Mouse (Mus musculus) midbrain, embryonic 16.5 days (tissue): ENCODE data around the gene Itgbl1. TPM values are rescaled to one million over a fixed set of nuclear protein-coding genes. Genes with fewer than 3 reads are reported as not detected.
"Not testable (repeated sequence)": the region's sequence is repeated elsewhere in the genome, so short reads cannot be mapped to it uniquely, and the experiment has no call there.

Source experiments
- ATAC-seq: fragments of 200-750 bp; cut with Nextera tagmentation; 2 replicates; pipeline ENCODE4 v1.8.0; 2017; ENCODE audit warnings: moderate TSS enrichment
- H3K27ac ChIP-seq: fragments of 300-500 bp; sonication (generic); 2 replicates; pipeline ENCODE4 v1.5.1; 2014; ENCODE audit warnings: mild to moderate bottlenecking, low read length, mixed read lengths
- H3K27me3 ChIP-seq: fragments of 300-500 bp; sonication (generic); 2 replicates; pipeline ENCODE4 v1.6.1; 2014; ENCODE audit warnings: low read depth, low read length, mixed read lengths; ENCODE audit not compliant: control insufficient read depth, insufficient read depth
- H3K36me3 ChIP-seq: fragments of 300-500 bp; sonication (generic); 2 replicates; pipeline ENCODE4 v1.6.1; 2014; ENCODE audit warnings: mild to moderate bottlenecking, low read length, moderate library complexity, mixed read lengths; ENCODE audit not compliant: control insufficient read depth, insufficient read depth
- H3K4me1 ChIP-seq: fragments of 300-500 bp; sonication (generic); 2 replicates; pipeline ENCODE4 v1.6.1; 2014; ENCODE audit warnings: mild to moderate bottlenecking, low read length, mixed read lengths; ENCODE audit not compliant: control insufficient read depth, insufficient read depth
- H3K4me2 ChIP-seq: fragments of 300-500 bp; sonication (generic); 2 replicates; pipeline ENCODE4 v1.6.1; 2014; ENCODE audit warnings: mild to moderate bottlenecking, low read length, mixed read lengths
- H3K4me3 ChIP-seq: fragments of 300-500 bp; sonication (generic); 2 replicates; pipeline ENCODE4 v1.5.1; 2014; ENCODE audit warnings: low read depth, mild to moderate bottlenecking, low read length, moderate library complexity, mixed read lengths
- H3K9ac ChIP-seq: fragments of 300-500 bp; sonication (generic); 2 replicates; pipeline ENCODE4 v1.6.1; 2014; ENCODE audit warnings: low read depth, low read length, mixed read lengths
- H3K9me3 ChIP-seq: fragments of 300-500 bp; sonication (generic); replicated peaks from 2 replicates; pipeline ENCODE4 v1.6.1; 2014; ENCODE audit warnings: mild to moderate bottlenecking, low read length, mixed read lengths; ENCODE audit not compliant: control insufficient read depth, poor library complexity, severe bottlenecking
- WGBS: fragments of 180-500 bp; shearing (Covaris S2); extraction: QIAGEN DNeasy Blood & Tissue Kit; methylation state at CpG from one replicate; pipeline ENCODE4 v1.1.7; 2014; 5-methylcytosine and 5-hydroxymethylcytosine counted together
- polyA plus RNA-seq: library from polyadenylated mRNA; unstranded; fragments of >200 nt; fragmentation: Nextera tagmentation; extraction: Ambion mirVana; gene quantifications from 2 replicates; pipeline ENCODE4 v1.2.1, GENCODE M21; 2015

Itgbl1 gene
- 3.7 and 4.6 TPM in 2 replicates for polyA plus RNA-seq

GRCm38 (mm10) chr14:123659921-123660385, at the start of gene Itgbl1:
Gene Itgbl1 (plus strand): TSS chr14:123659971.
- H3K4me2 ChIP-seq: no peak within 1 kb of the TSS
- no peak within 1 kb of the TSS for H3K27ac ChIP-seq
- H3K4me3 ChIP-seq: no peak within 1 kb of the TSS
- H3K27me3 ChIP-seq: no peaks in the 10 kb centered on the region
- ATAC-seq: no peak
- H3K9me3 ChIP-seq: no peaks in the 10 kb centered on the region
- H3K9ac ChIP-seq: no peak within 1 kb of the TSS
- 43% methylated on average over 7 of the region's 7 CpGs for WGBS
- no peaks in the 10 kb centered on the region for H3K36me3 ChIP-seq
- peaks cover 3% of the 10 kb centered on the region; the same call in 1 of the 2 replicates for H3K4me1 ChIP-seq

GRCm38 (mm10) chr14:123622969-123623368, 36.8 kb upstream of the Itgbl1 start:
- H3K9ac ChIP-seq: no peak overlapping the region
- no peaks in the 10 kb centered on the region for H3K27me3 ChIP-seq
- H3K9me3 ChIP-seq: no peaks in the 10 kb centered on the region
- H3K36me3 ChIP-seq: no peaks in the 10 kb centered on the region
- no peak overlapping the region for H3K4me2 ChIP-seq
- ATAC-seq: no peak
- H3K4me3 ChIP-seq: no peak overlapping the region
- peaks cover 17% of the 10 kb centered on the region for H3K4me1 ChIP-seq
- H3K27ac ChIP-seq: no peak overlapping the region
- 0% methylated on average over 1 of the region's 1 CpGs for WGBS

- Histone ChIP-seq H3K27ac (peak within 1 kb of the TSS; percentile 87), H3K4me1 (peaks cover 17% of the 10 kb centered on the region), H3K27me3 (no peaks in the 10 kb centered on the region), H3K36me3 (no peaks in the 10 kb centered on the region), H3K4me2 (peak within 1 kb of the TSS; percentile 68), H3K9me3 (no peaks in the 10 kb centered on the region), H3K9ac (peak within 1 kb of the TSS; percentile 90), H3K4me3 (peak within 1 kb of the TSS; percentile 60)
- peak; percentile 94 for ATAC-seq
- under 1% methylated on average over 46 of the region's 47 CpGs for WGBS
These were observed 33.1 kb upstream of the Itgbl1 start, which contains the start of gene Nalcn for GRCm38 (mm10) chr14:123626501-123627179. Gene Nalcn (minus strand): TSS chr14:123627144.

GRCm38 (mm10) chr14:123627180-123627562, 32.6 kb upstream of the Itgbl1 start:
- peak overlapping the region; percentile 87 for H3K27ac ChIP-seq
- peaks cover 17% of the 10 kb centered on the region for H3K4me1 ChIP-seq
- 37% methylated on average over 3 of the region's 3 CpGs for WGBS
- no peak; the same call in 1 of the 2 replicates for ATAC-seq
- H3K4me3 ChIP-seq: peak overlapping the region; percentile 60
- H3K9ac ChIP-seq: peak overlapping the region; percentile 90
- no peaks in the 10 kb centered on the region for H3K9me3 ChIP-seq
- no peaks in the 10 kb centered on the region for H3K27me3 ChIP-seq
- peak overlapping the region; percentile 68 for H3K4me2 ChIP-seq
- H3K36me3 ChIP-seq: no peaks in the 10 kb centered on the region

- Histone ChIP-seq H3K36me3 (no peaks in the 10 kb centered on the region), H3K4me2 (peak overlapping the region; percentile 47), H3K4me1 (peaks cover 3% of the 10 kb centered on the region; the same call in 1 of the 2 replicates), H3K9ac (no peak overlapping the region), H3K27me3 (no peaks in the 10 kb centered on the region), H3K4me3 (0 out of 2 replicates have a peak overlapping the region, but pooled peaks have one; percentile 11), H3K27ac (peak overlapping the region; percentile 38), H3K9me3 (no peaks in the 10 kb centered on the region)
- peak; percentile 79 for ATAC-seq
- 17% methylated on average over 20 of the region's 20 CpGs for WGBS
These were observed 1.3 kb downstream of the Itgbl1 start for GRCm38 (mm10) chr14:123661091-123661491.

- Histone ChIP-seq H3K4me3 (no peak overlapping the region), H3K4me1 (peaks cover 3% of the 10 kb centered on the region; the same call in 1 of the 2 replicates), H3K27me3 (no peaks in the 10 kb centered on the region), H3K27ac (no peak overlapping the region), H3K9me3 (no peaks in the 10 kb centered on the region), H3K4me2 (no peak overlapping the region), H3K36me3 (no peaks in the 10 kb centered on the region), H3K9ac (no peak overlapping the region)
- ATAC-seq: no peak
- WGBS: 81% methylated on average over 1 of the region's 1 CpGs
These were observed 2.6 kb downstream of the Itgbl1 start for GRCm38 (mm10) chr14:123662386-123662785.

GRCm38 (mm10) chr14:123663206-123663605, 3.4 kb downstream of the Itgbl1 start:
- Histone ChIP-seq H3K9me3 (no peaks in the 10 kb centered on the region), H3K36me3 (no peaks in the 10 kb centered on the region), H3K4me2 (no peak overlapping the region), H3K27me3 (no peaks in the 10 kb centered on the region), H3K4me3 (no peak overlapping the region), H3K9ac (no peak overlapping the region), H3K4me1 (peaks cover 3% of the 10 kb centered on the region; the same call in 1 of the 2 replicates), H3K27ac (no peak overlapping the region)
- ATAC-seq: no peak

GRCm38 (mm10) chr14:123664451-123664850, 4.7 kb downstream of the Itgbl1 start:
- no peaks in the 10 kb centered on the region for H3K36me3 ChIP-seq
- no peak overlapping the region for H3K4me3 ChIP-seq
- H3K9ac ChIP-seq: no peak overlapping the region
- no peaks in the 10 kb centered on the region for H3K9me3 ChIP-seq
- ATAC-seq: no peak
- peaks cover 3% of the 10 kb centered on the region; the same call in 1 of the 2 replicates for H3K4me1 ChIP-seq
- no peak overlapping the region for H3K4me2 ChIP-seq
- H3K27ac ChIP-seq: no peak overlapping the region
- H3K27me3 ChIP-seq: no peaks in the 10 kb centered on the region

- not testable (repeated sequence) for H3K9ac ChIP-seq
These were observed 11.3 kb downstream of the Itgbl1 start for GRCm38 (mm10) chr14:123671076-123671475.

More at GRCm38 (mm10) chr14:123671076-123671475, 11.3 kb downstream of the Itgbl1 start:
- not testable (repeated sequence) for ATAC-seq, H3K4me3 ChIP-seq, H3K4me1 ChIP-seq, H3K4me2 ChIP-seq, H3K27me3 ChIP-seq, H3K36me3 ChIP-seq, H3K27ac ChIP-seq, H3K9me3 ChIP-seq
- 91% methylated on average over 21 of the region's 21 CpGs for WGBS
